Mouse (Mus musculus) yolk sac, embryonic 10.5 days (tissue): Measurements from ENCODE around the gene Abt1.
A peak's percentile ranks its signal among the peaks of the same experiment; 100 is the strongest.

Source experiments
- DNase-seq: peaks from one replicate; pipeline ENCODE4 v3.0.0-alpha.2; 2017; ENCODE audit warnings: low spot score

Gene Abt1

GRCm38 (mm10) chr13:23423286-23424051 lies at the start of gene Abt1:
Gene Abt1 (minus strand): TSS chr13:23423866.
- peak; percentile 94 for DNase-seq

- peak; percentile 89 for DNase-seq
These were observed 43.2 kb upstream of the Abt1 start for GRCm38 (mm10) chr13:23466911-23467310.

- DNase-seq, result no peak
These were observed 42.6 kb upstream of the Abt1 start for GRCm38 (mm10) chr13:23466306-23466705.

- DNase-seq, result peak; percentile 45
These were observed 42.0 kb upstream of the Abt1 start, which contains the start of gene Btn1a1 for GRCm38 (mm10) chr13:23465600-23466109. Gene Btn1a1 (minus strand): TSS chr13:23465901.

- DNase-seq, result no peak
These were observed 41.2 kb upstream of the Abt1 start for GRCm38 (mm10) chr13:23464841-23465366.

- DNase-seq, result peak; percentile 40
These were observed 40.6 kb upstream of the Abt1 start for GRCm38 (mm10) chr13:23464224-23464637.

GRCm38 (mm10) chr13:23463381-23464223 lies 39.9 kb upstream of the Abt1 start:
- peak; percentile 92 for DNase-seq

- no peak for DNase-seq
These were observed 39.0 kb upstream of the Abt1 start for GRCm38 (mm10) chr13:23462669-23463068.

GRCm38 (mm10) chr13:23462063-23462462 lies 38.4 kb upstream of the Abt1 start:
- DNase-seq, result no peak

- DNase-seq, result peak; percentile 13
These were observed 35.7 kb upstream of the Abt1 start for GRCm38 (mm10) chr13:23459264-23459846.

GRCm38 (mm10) chr13:23453926-23454325 lies 30.3 kb upstream of the Abt1 start:
- DNase-seq, result no peak

- peak; percentile 89 for DNase-seq
These were observed 29.7 kb upstream of the Abt1 start for GRCm38 (mm10) chr13:23453362-23453862.

GRCm38 (mm10) chr13:23450398-23450797 lies 26.7 kb upstream of the Abt1 start:
- peak; percentile 91 for DNase-seq

- DNase-seq, result peak; percentile 88
These were observed 25.8 kb upstream of the Abt1 start for GRCm38 (mm10) chr13:23449235-23450095.

- no peak for DNase-seq
These were observed 25.1 kb upstream of the Abt1 start for GRCm38 (mm10) chr13:23448758-23449157.

GRCm38 (mm10) chr13:23446498-23446952 lies 22.9 kb upstream of the Abt1 start:
- DNase-seq, result peak; percentile 87

GRCm38 (mm10) chr13:23445561-23446320 lies 22.1 kb upstream of the Abt1 start:
- peak; percentile 91 for DNase-seq

GRCm38 (mm10) chr13:23445156-23445555 lies 21.5 kb upstream of the Abt1 start:
- DNase-seq, result no peak

GRCm38 (mm10) chr13:23444451-23444850 lies 20.8 kb upstream of the Abt1 start:
- no peak for DNase-seq

- DNase-seq, result no peak
These were observed 16.2 kb upstream of the Abt1 start for GRCm38 (mm10) chr13:23439901-23440300.
